Mouse (Mus musculus): Measurements from ENCODE around the gene Serinc3. TPM values are rescaled to one million over a fixed set of nuclear protein-coding genes. Genes with fewer than 3 reads are reported as not detected.
A peak's percentile ranks its signal among the peaks of the same experiment; 100 is the strongest.

The Serinc3 gene
- polyA plus RNA-seq, 1 experiment from 2014 or later, result 71.3 TPM

DNA sequence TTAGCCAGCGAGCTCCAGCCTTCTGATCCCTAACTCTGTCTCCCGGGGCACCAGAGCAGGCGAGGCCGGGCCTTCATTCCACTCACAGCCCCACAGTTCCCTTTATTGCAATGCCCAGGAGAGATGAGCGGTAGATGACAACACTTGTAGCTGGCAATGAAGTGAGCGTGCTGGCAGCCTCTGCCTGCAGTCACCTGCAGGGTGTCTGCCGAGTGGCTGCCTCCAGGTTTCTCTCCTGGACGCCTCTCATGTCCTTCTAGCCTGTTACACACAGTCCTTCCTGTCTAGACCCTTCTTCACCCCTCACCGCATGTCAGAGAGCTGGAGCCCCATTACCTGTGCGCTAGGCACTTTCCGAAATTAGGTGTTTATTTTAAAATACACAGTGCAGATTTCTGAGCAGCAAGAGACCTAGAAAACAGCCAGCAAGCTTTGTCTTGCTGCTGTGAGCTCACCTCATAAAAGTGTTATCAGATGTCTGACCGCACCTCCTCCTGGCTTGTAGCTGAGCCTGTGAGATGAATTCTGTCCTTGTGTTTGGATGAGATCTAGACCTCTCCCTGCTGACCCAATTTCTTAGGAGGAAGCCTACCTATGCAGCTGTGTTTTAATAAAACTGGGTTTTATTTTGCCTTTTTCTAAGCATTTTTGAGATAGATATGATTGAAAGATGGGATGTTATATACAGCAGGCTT, 35.5 kb downstream of the Serinc3 start:
- 82% methylated on average over 12 of the region's 12 CpGs for WGBS

DNA sequence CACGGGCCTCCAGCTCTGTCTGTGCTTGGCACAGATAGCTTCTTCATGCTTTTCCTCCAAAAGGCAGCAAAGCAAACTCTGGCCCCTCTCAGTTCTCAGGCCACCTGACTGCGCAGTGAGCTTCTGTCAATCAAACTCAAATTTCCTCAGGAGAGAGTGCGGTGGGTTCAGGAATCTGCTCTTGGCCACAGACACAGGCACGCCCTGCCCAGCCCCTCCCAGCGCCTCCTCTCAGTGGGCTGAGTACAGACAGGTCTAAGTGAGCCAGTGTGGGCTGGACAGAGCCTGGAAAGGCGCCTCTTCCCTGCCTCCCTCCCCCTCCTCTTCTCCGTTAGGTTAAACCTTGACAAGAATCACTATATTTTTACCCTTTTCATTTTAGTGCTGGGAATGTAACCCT, 36.9 kb downstream of the Serinc3 start:
- WGBS, result 66% methylated on average over 7 of the region's 7 CpGs
- H3K36me3 ChIP-seq (ENCODE audit: control insufficient read depth, insufficient read depth), result peaks cover 6% of the 10 kb centered on the region
- no peak for ATAC-seq (replicated peaks; ENCODE audit: extremely low read depth, insufficient read depth, low FRiP score)
- no peak overlapping the region for H3K4me3 ChIP-seq (ENCODE audit: low read length)
- peaks cover 3% of the 10 kb centered on the region; the same call in 1 of the 2 replicates for H3K4me1 ChIP-seq (ENCODE audit: control insufficient read depth, insufficient read depth, low read length)
- no peak overlapping the region for H3K9ac ChIP-seq (ENCODE audit: low read length)
- no peaks in the 10 kb centered on the region for H3K27me3 ChIP-seq (ENCODE audit: control insufficient read depth, insufficient read depth, low read length)
- H3K27ac ChIP-seq (ENCODE audit: low read length), result no peak overlapping the region
- no peak overlapping the region for H3K4me2 ChIP-seq (ENCODE audit: low read depth, low read length)
- H3K9me3 ChIP-seq (replicated peaks; ENCODE audit: control insufficient read depth, low read length), result no peaks in the 10 kb centered on the region

More for the DNA sequence above, 35.5 kb downstream of the Serinc3 start:
- H3K27ac ChIP-seq (ENCODE audit: low read length), result no peak overlapping the region
- no peaks in the 10 kb centered on the region for H3K27me3 ChIP-seq (ENCODE audit: control insufficient read depth, insufficient read depth, low read length)
- no peak overlapping the region for H3K9ac ChIP-seq (ENCODE audit: low read length)
- no peak for ATAC-seq (replicated peaks; ENCODE audit: extremely low read depth, insufficient read depth, low FRiP score)
- H3K4me2 ChIP-seq (ENCODE audit: low read depth, low read length), result no peak overlapping the region
- H3K4me3 ChIP-seq (ENCODE audit: low read length), result no peak overlapping the region
- H3K4me1 ChIP-seq (ENCODE audit: control insufficient read depth, insufficient read depth, low read length), result no peaks in the 10 kb centered on the region
- H3K36me3 ChIP-seq (ENCODE audit: control insufficient read depth, insufficient read depth), result peaks cover 17% of the 10 kb centered on the region
- H3K9me3 ChIP-seq (replicated peaks; ENCODE audit: control insufficient read depth, low read length), result 0 out of 2 replicates have a peak, but pooled peaks cover 4% of the 10 kb centered on the region

DNA sequence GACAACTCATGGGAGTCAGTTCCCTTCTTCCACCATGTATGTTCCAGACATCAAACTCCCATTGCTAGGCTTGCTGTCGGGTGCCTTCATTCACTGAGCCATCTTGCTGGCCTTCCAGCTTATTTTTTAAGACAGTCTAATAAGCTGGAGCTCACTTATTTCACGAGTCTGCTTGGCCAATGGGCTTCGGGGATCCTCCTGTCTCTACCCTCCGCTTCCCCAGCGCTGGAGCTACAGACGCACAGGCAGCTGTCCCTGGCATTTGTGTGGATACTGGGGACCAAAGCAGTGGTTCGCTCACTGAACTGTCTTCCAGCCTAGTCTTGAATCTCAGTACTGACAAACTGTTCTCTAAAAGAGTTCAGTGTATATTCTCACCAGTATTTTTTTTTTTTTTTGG, 38.8 kb downstream of the Serinc3 start:
- no peaks in the 10 kb centered on the region for H3K9me3 ChIP-seq (replicated peaks; ENCODE audit: control insufficient read depth, low read length)
- no peaks in the 10 kb centered on the region; the same call in 1 of the 2 replicates for H3K36me3 ChIP-seq (ENCODE audit: control insufficient read depth, insufficient read depth)
- ATAC-seq (replicated peaks; ENCODE audit: extremely low read depth, insufficient read depth, low FRiP score), result no peak
- H3K27me3 ChIP-seq (ENCODE audit: control insufficient read depth, insufficient read depth, low read length), result no peaks in the 10 kb centered on the region
- WGBS, result 84% methylated on average over 7 of the region's 7 CpGs
- no peak overlapping the region for H3K9ac ChIP-seq (ENCODE audit: low read length)
- peaks cover 12% of the 10 kb centered on the region for H3K4me1 ChIP-seq (ENCODE audit: control insufficient read depth, insufficient read depth, low read length)
- no peak overlapping the region for H3K4me2 ChIP-seq (ENCODE audit: low read depth, low read length)
- no peak overlapping the region for H3K4me3 ChIP-seq (ENCODE audit: low read length)
- no peak overlapping the region for H3K27ac ChIP-seq (ENCODE audit: low read length)

DNA sequence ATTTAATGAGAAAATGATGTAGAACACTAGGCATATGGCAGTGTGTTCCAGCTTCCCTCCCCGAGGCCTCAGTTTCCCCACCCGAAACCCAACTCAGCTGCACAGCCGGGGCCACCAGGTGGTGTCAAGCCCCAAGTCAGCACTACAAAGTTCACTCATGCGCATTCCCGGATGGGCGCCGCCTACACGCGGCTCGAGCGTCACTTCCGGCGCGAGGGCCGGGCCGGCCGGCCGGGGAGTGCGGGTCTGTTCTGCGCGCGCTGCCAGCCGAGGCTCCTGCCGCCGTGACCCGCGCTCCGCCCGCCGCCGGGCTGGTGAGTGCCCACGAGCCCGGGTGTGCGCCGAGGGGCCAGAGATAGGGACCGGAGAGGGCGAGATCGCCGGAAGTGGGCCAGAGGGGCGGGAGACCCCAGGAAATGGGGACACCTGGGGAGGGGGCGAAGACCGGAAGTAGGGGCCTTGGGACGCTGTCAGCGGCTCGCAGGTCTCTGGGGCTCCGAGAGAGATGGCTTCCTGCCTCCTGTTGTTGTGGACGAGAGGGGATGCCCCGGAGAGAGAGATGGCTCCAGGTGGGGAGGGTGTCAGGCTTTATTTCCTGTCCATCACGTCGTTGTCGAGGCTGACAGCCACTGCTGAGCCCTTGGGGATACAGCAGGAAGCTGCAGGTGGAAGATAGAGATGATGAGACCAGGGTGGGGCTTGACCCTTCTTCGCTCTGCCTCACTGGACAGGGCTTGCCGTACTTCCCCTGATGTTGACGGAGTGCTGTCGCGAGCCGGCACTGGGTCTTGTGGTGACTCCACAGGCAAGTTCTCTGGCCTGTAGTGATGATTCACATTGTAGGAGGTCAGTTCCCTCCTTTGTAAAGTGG, 42.6 kb downstream of the Serinc3 start, which contains the start of gene Ttpal:
Gene Ttpal, plus strand, starts transcription at position 214 of the 871 bp plus-strand sequence.
- Histone ChIP-seq H3K4me2 (ENCODE audit: low read depth, low read length) (peak within 1 kb of the TSS; percentile 94), H3K9ac (ENCODE audit: low read length) (peak within 1 kb of the TSS; percentile 98), H3K4me1 (ENCODE audit: control insufficient read depth, insufficient read depth, low read length) (peaks cover 12% of the 10 kb centered on the region), H3K27ac (ENCODE audit: low read length) (peak within 1 kb of the TSS; percentile 87), H3K27me3 (ENCODE audit: control insufficient read depth, insufficient read depth, low read length) (no peaks in the 10 kb centered on the region), H3K36me3 (ENCODE audit: control insufficient read depth, insufficient read depth) (no peaks in the 10 kb centered on the region), H3K9me3 (replicated peaks; ENCODE audit: control insufficient read depth, low read length) (no peaks in the 10 kb centered on the region), H3K4me3 (ENCODE audit: low read length) (peak within 1 kb of the TSS; percentile 94)
- ATAC-seq (replicated peaks; ENCODE audit: extremely low read depth, insufficient read depth, low FRiP score), result peak; percentile 91
- under 1% methylated on average over 55 of the region's 57 CpGs for WGBS

DNA sequence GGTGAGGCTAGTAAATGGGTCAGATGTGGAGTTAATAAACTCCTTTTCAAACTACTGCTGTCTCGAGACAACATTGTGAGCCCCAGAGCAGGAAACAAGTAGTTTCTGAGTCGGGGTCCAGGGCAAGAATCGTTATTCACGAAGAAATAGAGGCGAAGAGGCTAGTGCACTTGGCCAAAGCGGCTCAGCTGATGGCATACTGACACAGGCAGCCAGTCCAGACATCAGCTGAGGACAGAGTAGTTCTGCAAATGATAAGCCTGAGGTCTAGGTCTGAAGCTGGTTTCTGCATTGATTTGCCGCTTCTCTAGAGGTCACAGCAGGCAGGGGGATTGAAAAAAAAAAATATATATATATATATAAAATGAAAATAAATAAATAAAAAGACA, 43.2 kb downstream of the Serinc3 start:
- peak overlapping the region; percentile 94 for H3K4me2 ChIP-seq (ENCODE audit: low read depth, low read length)
- 70% methylated on average over 7 of the region's 7 CpGs for WGBS
- peaks cover 15% of the 10 kb centered on the region for H3K4me1 ChIP-seq (ENCODE audit: control insufficient read depth, insufficient read depth, low read length)
- H3K27ac ChIP-seq (ENCODE audit: low read length), result no peak overlapping the region
- H3K9me3 ChIP-seq (replicated peaks; ENCODE audit: control insufficient read depth, low read length), result no peaks in the 10 kb centered on the region
- H3K36me3 ChIP-seq (ENCODE audit: control insufficient read depth, insufficient read depth), result no peaks in the 10 kb centered on the region
- no peaks in the 10 kb centered on the region for H3K27me3 ChIP-seq (ENCODE audit: control insufficient read depth, insufficient read depth, low read length)
- peak overlapping the region; percentile 98 for H3K9ac ChIP-seq (ENCODE audit: low read length)
- peak overlapping the region; percentile 94 for H3K4me3 ChIP-seq (ENCODE audit: low read length)
- no peak for ATAC-seq (replicated peaks; ENCODE audit: extremely low read depth, insufficient read depth, low FRiP score)

DNA sequence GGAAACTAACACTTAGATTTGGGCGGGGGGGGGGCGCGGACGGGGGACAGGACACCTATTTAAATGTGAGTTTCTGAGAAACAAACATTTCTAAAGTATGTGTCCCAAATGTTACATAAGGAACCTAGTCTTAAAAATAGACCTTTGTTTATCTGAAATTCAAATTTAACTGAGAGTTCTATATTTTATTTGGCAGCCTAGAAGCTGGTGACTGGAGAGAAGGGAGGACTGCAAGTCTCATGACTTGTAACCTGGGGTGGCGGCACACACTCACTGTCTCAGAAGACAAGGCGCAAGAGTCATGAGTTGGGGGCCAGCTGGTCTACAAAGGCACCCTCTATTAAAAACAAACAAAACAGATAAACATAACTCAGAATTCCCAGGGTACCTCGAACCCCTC, 43.9 kb downstream of the Serinc3 start:
- ATAC-seq (replicated peaks; ENCODE audit: extremely low read depth, insufficient read depth, low FRiP score), result no peak
- no peak overlapping the region for H3K4me3 ChIP-seq (ENCODE audit: low read length)
- no peak overlapping the region for H3K4me2 ChIP-seq (ENCODE audit: low read depth, low read length)
- WGBS, result 79% methylated on average over 7 of the region's 7 CpGs
- H3K9ac ChIP-seq (ENCODE audit: low read length), result no peak overlapping the region
- no peaks in the 10 kb centered on the region for H3K27me3 ChIP-seq (ENCODE audit: control insufficient read depth, insufficient read depth, low read length)
- H3K27ac ChIP-seq (ENCODE audit: low read length), result no peak overlapping the region
- H3K9me3 ChIP-seq (replicated peaks; ENCODE audit: control insufficient read depth, low read length), result no peaks in the 10 kb centered on the region
- peaks cover 20% of the 10 kb centered on the region for H3K4me1 ChIP-seq (ENCODE audit: control insufficient read depth, insufficient read depth, low read length)
- H3K36me3 ChIP-seq (ENCODE audit: control insufficient read depth, insufficient read depth), result no peaks in the 10 kb centered on the region

DNA sequence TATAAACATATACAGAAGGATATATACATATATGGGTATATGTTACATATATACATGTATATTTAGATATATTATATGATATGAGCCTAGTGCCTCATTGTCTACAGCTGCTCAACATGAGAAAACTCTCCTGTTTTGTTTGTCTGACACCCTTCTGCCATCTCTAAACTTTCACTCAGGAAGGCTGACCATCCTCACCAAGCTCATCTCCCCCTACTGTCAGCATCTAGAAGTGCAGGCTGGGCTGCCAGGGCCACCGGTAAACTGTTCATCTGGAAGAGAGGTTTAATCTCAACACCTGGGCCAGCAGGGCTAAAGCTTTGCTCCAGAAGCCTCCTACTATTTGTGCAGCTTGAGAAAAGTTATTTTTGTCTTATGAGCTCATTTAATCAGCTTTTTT, 45.7 kb downstream of the Serinc3 start:
- H3K36me3 ChIP-seq (ENCODE audit: control insufficient read depth, insufficient read depth), result no peaks in the 10 kb centered on the region
- no peak overlapping the region for H3K9ac ChIP-seq (ENCODE audit: low read length)
- no peak overlapping the region for H3K27ac ChIP-seq (ENCODE audit: low read length)
- WGBS, result 3% methylated on average over 1 of the region's 1 CpGs
- no peak overlapping the region for H3K4me3 ChIP-seq (ENCODE audit: low read length)
- ATAC-seq (replicated peaks; ENCODE audit: extremely low read depth, insufficient read depth, low FRiP score), result no peak
- H3K9me3 ChIP-seq (replicated peaks; ENCODE audit: control insufficient read depth, low read length), result no peaks in the 10 kb centered on the region
- H3K4me2 ChIP-seq (ENCODE audit: low read depth, low read length), result no peak overlapping the region
- peaks cover 20% of the 10 kb centered on the region for H3K4me1 ChIP-seq (ENCODE audit: control insufficient read depth, insufficient read depth, low read length)
- H3K27me3 ChIP-seq (ENCODE audit: control insufficient read depth, insufficient read depth, low read length), result no peaks in the 10 kb centered on the region

DNA sequence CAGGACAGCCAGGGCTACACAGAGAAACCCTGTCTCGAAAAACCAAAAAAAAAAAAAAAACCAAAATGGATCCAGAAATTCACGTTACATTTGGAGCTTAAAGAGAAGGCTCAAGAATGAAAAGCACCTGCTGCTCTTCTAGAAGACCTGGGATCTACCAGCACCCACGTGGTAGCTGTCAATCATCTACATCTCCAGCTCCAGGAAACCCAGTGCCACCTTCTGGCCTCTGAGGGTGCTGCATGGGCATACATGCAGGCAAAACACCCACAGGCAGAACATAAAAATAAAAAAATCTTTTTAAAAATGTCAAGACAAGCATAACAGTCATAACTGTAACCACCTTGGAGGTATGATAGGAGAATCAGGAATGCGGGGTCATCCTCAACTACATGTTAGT, 47.3 kb downstream of the Serinc3 start:
- Histone ChIP-seq H3K4me3 (ENCODE audit: low read length) (no peak overlapping the region), H3K36me3 (ENCODE audit: control insufficient read depth, insufficient read depth) (no peaks in the 10 kb centered on the region), H3K27me3 (ENCODE audit: control insufficient read depth, insufficient read depth, low read length) (no peaks in the 10 kb centered on the region), H3K4me2 (ENCODE audit: low read depth, low read length) (no peak overlapping the region), H3K27ac (ENCODE audit: low read length) (no peak overlapping the region), H3K9me3 (replicated peaks; ENCODE audit: control insufficient read depth, low read length) (no peaks in the 10 kb centered on the region), H3K4me1 (ENCODE audit: control insufficient read depth, insufficient read depth, low read length) (peaks cover 13% of the 10 kb centered on the region), H3K9ac (ENCODE audit: low read length) (no peak overlapping the region)
- WGBS, result 53% methylated on average over 4 of the region's 4 CpGs
- no peak for ATAC-seq (replicated peaks; ENCODE audit: extremely low read depth, insufficient read depth, low FRiP score)

DNA sequence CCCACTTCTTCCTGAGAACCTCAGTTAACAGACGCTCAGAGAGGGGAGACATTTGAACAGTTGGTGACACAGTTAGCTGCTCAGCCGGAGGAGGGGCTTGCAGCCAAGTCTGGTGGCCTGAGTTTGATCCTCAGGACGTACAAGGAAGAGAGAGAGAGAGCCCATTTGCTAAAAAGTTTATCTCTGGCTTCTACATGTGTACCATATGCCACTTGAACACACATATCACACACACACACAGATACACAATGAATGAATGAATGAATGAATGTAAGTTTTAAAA, 48.1 kb downstream of the Serinc3 start:
- Histone ChIP-seq H3K9me3 (replicated peaks; ENCODE audit: control insufficient read depth, low read length) (no peaks in the 10 kb centered on the region), H3K4me3 (ENCODE audit: low read length) (no peak overlapping the region), H3K9ac (ENCODE audit: low read length) (no peak overlapping the region), H3K4me1 (ENCODE audit: control insufficient read depth, insufficient read depth, low read length) (peaks cover 12% of the 10 kb centered on the region), H3K27ac (ENCODE audit: low read length) (peak overlapping the region; percentile 81), H3K4me2 (ENCODE audit: low read depth, low read length) (no peak overlapping the region), H3K36me3 (ENCODE audit: control insufficient read depth, insufficient read depth) (no peaks in the 10 kb centered on the region), H3K27me3 (ENCODE audit: control insufficient read depth, insufficient read depth, low read length) (no peaks in the 10 kb centered on the region)
- whole genome bisulfite sequencing, result 55% methylated on average over 3 of the region's 3 CpGs
- no peak for ATAC-seq (replicated peaks; ENCODE audit: extremely low read depth, insufficient read depth, low FRiP score)
